16 mouse cellular contexts compared by ENCODE assay signal in genomic region chr11:118160763-118161162, GRCm38 (mm10). TPM values are rescaled to one million over a fixed set of nuclear protein-coding genes. Genes with fewer than 3 reads are reported as not detected.
DNase-seq lines count a peak whose midpoint lies in the region; ATAC-seq lines count a peak whose summit lies in the region.
"Had no signal": no experiment of that assay in that cellular context is flagged by ENCODE, and none has a peak within 500 bp of the region (broad histone marks: within the 10 kb centered on the region; RNA-seq: fewer than 3 reads in every experiment).

No protein-coding gene starts in this region.

- no peaks in the 10 kb centered on the region for H3K27me3 ChIP-seq in forebrain, embryonic 10.5 days (ENCODE audit: poor library complexity, severe bottlenecking)
- no peaks in the 10 kb centered on the region for H3K27me3 ChIP-seq in forebrain, embryonic 16.5 days (replicated peaks; ENCODE audit: control insufficient read depth, insufficient read depth, low read length)
- H3K27me3 ChIP-seq in kidney, embryonic 16.5 days (ENCODE audit: insufficient read depth, low read length) = no peaks in the 10 kb centered on the region
- H3K27me3 ChIP-seq: lung, embryonic 15.5 days; midbrain, embryonic 15.5 days; neural tube, embryonic 13.5 days had no signal

- 81% methylated on average over 2 of the region's 2 CpGs for WGBS in forebrain, embryonic 10.5 days
- 55% methylated on average over 2 of the region's 2 CpGs for WGBS in forebrain, embryonic 16.5 days
- WGBS in kidney, embryonic 16.5 days = 80% methylated on average over 2 of the region's 2 CpGs

- H3K36me3 ChIP-seq in forebrain, embryonic 10.5 days (replicated peaks) = peaks cover 12% of the 10 kb centered on the region
- H3K36me3 ChIP-seq in forebrain, embryonic 16.5 days (ENCODE audit: control insufficient read depth, insufficient read depth) = no peaks in the 10 kb centered on the region
- H3K36me3 ChIP-seq in kidney, embryonic 16.5 days (ENCODE audit: insufficient read depth, low read length) = peaks cover 6% of the 10 kb centered on the region

- H3K4me3 ChIP-seq in forebrain, embryonic 10.5 days = no peak overlapping the region
- no peak overlapping the region for H3K4me3 ChIP-seq in forebrain, embryonic 16.5 days (replicated peaks; ENCODE audit: low read length)
- no peak overlapping the region for H3K4me3 ChIP-seq in kidney, embryonic 16.5 days (ENCODE audit: low read length)
- H3K4me3 ChIP-seq: layer of hippocampus, adult 2 months; lung, embryonic 15.5 days; midbrain, embryonic 15.5 days; neural tube, embryonic 13.5 days had no signal

- DNase-seq in forebrain, embryonic 10.5 days (ENCODE audit: extremely low spot score, low spot score) = no peak
- no peak for DNase-seq in kidney, adult 8-10 months
- DNase-seq in NIH3T3 (ENCODE audit: low read depth) = peak; percentile 76
- DNase-seq in heart, postnatal 10 days = peak; percentile 63 to 64
- DNase-seq: cerebellum, adult 9-11 months; forebrain, postnatal 0 days; left cerebral cortex, postnatal 4 days had no signal

- H3K27ac ChIP-seq in forebrain, embryonic 10.5 days = 0 out of 2 replicates have a peak overlapping the region, but pooled peaks have one; percentile 6
- H3K27ac ChIP-seq in forebrain, embryonic 16.5 days (ENCODE audit: low read length) = no peak overlapping the region
- peak overlapping the region; percentile 41; the same call in 1 of the 2 replicates for H3K27ac ChIP-seq in kidney, embryonic 16.5 days (ENCODE audit: low read length)
- H3K27ac ChIP-seq: layer of hippocampus, adult 2 months; lung, embryonic 15.5 days; neural tube, embryonic 13.5 days had no signal

- peaks cover 5% of the 10 kb centered on the region; the same call in 1 of the 2 replicates for H3K9me3 ChIP-seq in forebrain, embryonic 10.5 days
- H3K9me3 ChIP-seq in forebrain, embryonic 16.5 days (ENCODE audit: control insufficient read depth, low read length) = no peaks in the 10 kb centered on the region
- peaks cover 4% of the 10 kb centered on the region; the same call in 1 of the 2 replicates for H3K9me3 ChIP-seq in kidney, embryonic 16.5 days (ENCODE audit: low read length)
- H3K9me3 ChIP-seq: lung, embryonic 15.5 days; midbrain, embryonic 15.5 days; neural tube, embryonic 13.5 days had no signal

- H3K4me2 ChIP-seq in forebrain, embryonic 16.5 days (ENCODE audit: low read length) = no peak overlapping the region
- no peak overlapping the region for H3K4me2 ChIP-seq in kidney, embryonic 16.5 days (replicated peaks; ENCODE audit: low read depth, low read length)
- H3K4me2 ChIP-seq: lung, embryonic 15.5 days; midbrain, embryonic 15.5 days; neural tube, embryonic 13.5 days had no signal

- no peak; the same call in 1 of the 2 replicates for ATAC-seq in forebrain, embryonic 16.5 days
- no peak for ATAC-seq in kidney, embryonic 16.5 days (ENCODE audit: low FRiP score, low TSS enrichment)
- no peak for ATAC-seq in cerebellum, adult (ENCODE audit: insufficient number of reproducible peaks, low FRiP score, low TSS enrichment)
- ATAC-seq in CD4-positive, CD25-positive, alpha-beta regulatory T cell, adult 4 months = no peak
- ATAC-seq: forebrain, postnatal 0 days; intestine, postnatal 0 days had no signal

- H3K9ac ChIP-seq in forebrain, embryonic 16.5 days (replicated peaks; ENCODE audit: low read depth, low read length) = no peak overlapping the region
- H3K9ac ChIP-seq in kidney, embryonic 16.5 days (replicated peaks; ENCODE audit: low read length) = no peak overlapping the region
- H3K9ac ChIP-seq: forebrain, postnatal 0 days; lung, embryonic 15.5 days; midbrain, embryonic 15.5 days; neural tube, embryonic 13.5 days had no signal

- intact Hi-C loops in heart, postnatal 10 days (cut with DNase I) = no loop called here

- H3K4me1 ChIP-seq in forebrain, embryonic 10.5 days = peaks cover 13% of the 10 kb centered on the region
- no peaks in the 10 kb centered on the region for H3K4me1 ChIP-seq in forebrain, embryonic 16.5 days (replicated peaks; ENCODE audit: control insufficient read depth, insufficient read depth, low read length)
- H3K4me1 ChIP-seq in kidney, embryonic 16.5 days (ENCODE audit: insufficient read depth, low read length) = peaks cover 24% of the 10 kb centered on the region

RNA-seq across cellular contexts. Expression of gene Dnah17, which starts 30.3 kb away (rescaled TPM):
- polyA plus RNA-seq in forebrain, embryonic 10.5 days (2016; fragmentation: Nextera tagmentation; extraction: Ambion mirVana) = 0.18 and 0.27 TPM in 2 replicates
- polyA plus RNA-seq in forebrain, embryonic 16.5 days (2015; fragmentation: Nextera tagmentation; extraction: Ambion mirVana) = 0.22 and 0.37 TPM in 2 replicates
- polyA plus RNA-seq in kidney, embryonic 16.5 days (2015; fragmentation: Nextera tagmentation; extraction: Ambion mirVana) = 0.16 and 0.19 TPM in 2 replicates
- total RNA-seq in heart, postnatal 10 days (2021) = under 1 TPM; 0.12 TPM
- polyA plus RNA-seq in CD4-positive, CD25-positive, alpha-beta regulatory T cell, adult 4 months (2017; shearing (Covaris generic)) = under 1 TPM; 0.55 to 0.67 TPM

Comparison
In these comparisons a context has a peak if more than half of its experiments do, and no peak if none do; other contexts are left out.
1. DNase-seq: peak in NIH3T3 (single experiment) and heart, postnatal 10 days (2 of 2); none in forebrain, embryonic 10.5 days (single experiment) and kidney, adult 8-10 months (0 of 2).